Mouse (Mus musculus): ENCODE measurements around the gene Naa35. TPM values are rescaled to one million over a fixed set of nuclear protein-coding genes. Genes with fewer than 3 reads are reported as not detected.
A peak's percentile ranks its signal among the peaks of the same experiment; 100 is the strongest.

Naa35 gene
- polyA plus RNA-seq, 1 experiment from 2014 or later, result 73.0 TPM

DNA sequence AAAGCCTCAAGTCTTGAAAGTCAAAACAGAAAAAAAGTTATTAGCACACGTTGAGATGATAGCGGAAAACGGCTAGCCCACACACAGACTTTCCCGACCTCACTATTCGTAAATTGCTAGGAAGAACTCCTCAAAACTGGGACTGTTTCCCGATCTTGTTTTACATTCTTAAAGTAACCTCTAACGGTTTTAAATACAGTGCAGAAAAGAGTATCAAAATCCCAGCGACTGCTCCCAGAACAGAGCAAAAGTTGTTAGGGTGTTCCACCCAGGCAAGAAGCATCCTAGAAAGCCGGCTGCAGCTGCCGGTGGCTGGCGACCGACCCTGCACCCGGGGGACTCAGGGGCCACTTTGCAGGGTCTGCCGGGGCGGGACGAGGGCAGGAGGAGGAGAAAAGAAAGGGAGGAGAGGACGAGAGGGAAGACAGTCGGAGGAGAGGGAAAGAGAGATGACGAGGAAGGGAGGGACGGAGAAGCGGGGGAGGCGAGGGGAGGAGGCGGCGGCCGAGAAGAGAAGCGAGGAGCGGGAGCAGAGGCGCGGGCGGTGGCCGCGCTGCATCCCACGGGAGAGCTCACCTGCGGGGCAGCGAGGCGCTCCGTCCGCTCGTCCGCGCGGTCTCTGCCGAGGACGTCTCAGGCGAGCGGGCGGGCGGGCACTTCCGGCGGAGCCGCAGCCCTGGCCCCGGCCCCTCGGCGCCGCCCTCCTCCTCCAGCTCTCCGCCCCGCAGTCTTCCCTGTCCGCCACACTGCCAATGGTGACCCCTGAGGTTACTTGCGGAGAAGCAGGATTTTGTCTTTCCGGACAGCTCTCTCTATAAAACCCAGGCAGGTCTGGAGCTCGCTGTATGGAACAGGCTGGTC, 90.3 kb downstream of the Naa35 start, which contains the start of gene Golm1:
Gene Golm1, minus strand, starts transcription at position 661 of the 861 bp plus-strand sequence.
- Histone ChIP-seq H3K4me3 (replicated peaks; ENCODE audit: low read length) (peak within 1 kb of the TSS; percentile 68), H3K36me3 (ENCODE audit: control insufficient read depth, insufficient read depth, low read length) (no peaks in the 10 kb centered on the region), H3K27me3 (ENCODE audit: control insufficient read depth, insufficient read depth, low read length) (no peaks in the 10 kb centered on the region), H3K27ac (ENCODE audit: low read length) (peak within 1 kb of the TSS; percentile 78), H3K9ac (ENCODE audit: low read length) (peak within 1 kb of the TSS; percentile 80), H3K4me2 (ENCODE audit: low read depth, low read length) (peak within 1 kb of the TSS; percentile 56), H3K4me1 (ENCODE audit: control insufficient read depth, insufficient read depth, low read length) (peaks cover 11% of the 10 kb centered on the region), H3K9me3 (replicated peaks; ENCODE audit: control insufficient read depth, low read length) (no peaks in the 10 kb centered on the region)
- under 1% methylated on average over 42 of the region's 61 CpGs for WGBS
- ATAC-seq (ENCODE audit: insufficient read depth, low FRiP score), result peak; percentile 89

GRCm38 (mm10) chr13:59676316-59677229, 91.5 kb downstream of the Naa35 start:
- no peak for ATAC-seq (ENCODE audit: insufficient read depth, low FRiP score)
- Histone ChIP-seq H3K4me2 (ENCODE audit: low read depth, low read length) (no peak overlapping the region), H3K27ac (ENCODE audit: low read length) (no peak overlapping the region), H3K27me3 (ENCODE audit: control insufficient read depth, insufficient read depth, low read length) (no peaks in the 10 kb centered on the region), H3K4me3 (replicated peaks; ENCODE audit: low read length) (no peak overlapping the region), H3K4me1 (ENCODE audit: control insufficient read depth, insufficient read depth, low read length) (peaks cover 11% of the 10 kb centered on the region), H3K9me3 (replicated peaks; ENCODE audit: control insufficient read depth, low read length) (no peaks in the 10 kb centered on the region), H3K9ac (ENCODE audit: low read length) (no peak overlapping the region), H3K36me3 (ENCODE audit: control insufficient read depth, insufficient read depth, low read length) (no peaks in the 10 kb centered on the region)
- 70% methylated on average over 12 of the region's 12 CpGs for WGBS

DNA sequence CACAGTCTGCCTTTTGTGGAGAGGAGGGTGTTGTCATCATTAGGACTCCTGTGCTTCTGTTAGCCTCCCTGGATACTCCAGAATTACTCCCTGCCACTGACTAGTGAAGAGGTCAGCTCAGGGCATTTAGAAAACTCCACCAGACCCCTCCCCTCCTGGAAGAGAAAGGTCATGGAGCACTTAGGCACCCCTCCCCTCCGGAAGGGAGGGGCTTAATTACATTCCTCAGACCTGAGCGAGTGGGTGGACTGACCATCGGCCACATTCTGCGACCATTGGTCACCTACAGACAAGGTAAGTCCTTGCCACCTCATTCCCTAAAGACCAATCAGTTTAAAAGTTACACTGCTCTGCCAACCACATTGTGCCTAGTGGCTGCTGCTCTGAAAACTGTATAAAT, 94.2 kb downstream of the Naa35 start:
- Histone ChIP-seq H3K27ac (ENCODE audit: low read length) (no peak overlapping the region), H3K36me3 (ENCODE audit: control insufficient read depth, insufficient read depth, low read length) (no peaks in the 10 kb centered on the region), H3K4me1 (ENCODE audit: control insufficient read depth, insufficient read depth, low read length) (peaks cover under 1% of the 10 kb centered on the region; the same call in 1 of the 2 replicates), H3K4me3 (replicated peaks; ENCODE audit: low read length) (no peak overlapping the region), H3K9ac (ENCODE audit: low read length) (no peak overlapping the region), H3K9me3 (replicated peaks; ENCODE audit: control insufficient read depth, low read length) (no peaks in the 10 kb centered on the region), H3K27me3 (ENCODE audit: control insufficient read depth, insufficient read depth, low read length) (no peaks in the 10 kb centered on the region), H3K4me2 (ENCODE audit: low read depth, low read length) (no peak overlapping the region)
- ATAC-seq (ENCODE audit: insufficient read depth, low FRiP score), result no peak
- WGBS, result 34% methylated on average over 4 of the region's 4 CpGs

GRCm38 (mm10) chr13:59679908-59680307, 94.8 kb downstream of the Naa35 start:
- no peak overlapping the region for H3K27ac ChIP-seq (ENCODE audit: low read length)
- H3K27me3 ChIP-seq (ENCODE audit: control insufficient read depth, insufficient read depth, low read length), result no peaks in the 10 kb centered on the region
- WGBS, result 59% methylated on average over 4 of the region's 4 CpGs
- no peaks in the 10 kb centered on the region for H3K4me1 ChIP-seq (ENCODE audit: control insufficient read depth, insufficient read depth, low read length)
- no peak overlapping the region for H3K9ac ChIP-seq (ENCODE audit: low read length)
- no peak overlapping the region for H3K4me3 ChIP-seq (replicated peaks; ENCODE audit: low read length)
- no peaks in the 10 kb centered on the region for H3K9me3 ChIP-seq (replicated peaks; ENCODE audit: control insufficient read depth, low read length)
- H3K4me2 ChIP-seq (ENCODE audit: low read depth, low read length), result no peak overlapping the region
- ATAC-seq (ENCODE audit: insufficient read depth, low FRiP score), result no peak
- H3K36me3 ChIP-seq (ENCODE audit: control insufficient read depth, insufficient read depth, low read length), result no peaks in the 10 kb centered on the region

- H3K4me1 ChIP-seq (ENCODE audit: control insufficient read depth, insufficient read depth, low read length), result no peaks in the 10 kb centered on the region
- H3K4me3 ChIP-seq (replicated peaks; ENCODE audit: low read length), result no peak overlapping the region
- no peak overlapping the region for H3K9ac ChIP-seq (ENCODE audit: low read length)
- ATAC-seq (ENCODE audit: insufficient read depth, low FRiP score), result no peak
- H3K36me3 ChIP-seq (ENCODE audit: control insufficient read depth, insufficient read depth, low read length), result no peaks in the 10 kb centered on the region
- H3K27ac ChIP-seq (ENCODE audit: low read length), result no peak overlapping the region
- H3K27me3 ChIP-seq (ENCODE audit: control insufficient read depth, insufficient read depth, low read length), result no peaks in the 10 kb centered on the region
- H3K9me3 ChIP-seq (replicated peaks; ENCODE audit: control insufficient read depth, low read length), result no peaks in the 10 kb centered on the region
- H3K4me2 ChIP-seq (ENCODE audit: low read depth, low read length), result no peak overlapping the region
- 15% methylated on average over 7 of the region's 7 CpGs for WGBS
Observed at GRCm38 (mm10) chr13:59682629-59683028, 97.6 kb downstream of the Naa35 start.

DNA sequence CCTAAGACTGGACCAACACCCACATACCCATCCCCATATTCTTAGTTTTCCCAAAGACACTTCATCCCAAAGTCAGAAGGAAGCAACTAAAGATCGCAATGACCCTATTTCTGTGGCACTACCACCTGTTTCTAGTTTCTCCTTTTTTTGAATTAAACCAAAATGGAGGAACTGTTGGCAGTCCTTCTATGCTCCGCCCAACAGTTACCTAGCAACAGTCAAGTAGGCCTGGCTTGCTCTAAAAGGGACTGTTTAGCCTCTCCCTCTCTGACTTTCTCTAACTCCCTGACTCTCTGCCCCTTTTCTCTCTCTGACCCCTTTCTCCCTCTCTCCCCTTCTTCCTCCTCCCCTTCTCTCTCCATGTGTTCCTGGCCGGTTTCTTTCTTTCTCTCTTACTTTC, 100.2 kb downstream of the Naa35 start:
- Histone ChIP-seq H3K27ac (ENCODE audit: low read length) (no peak overlapping the region), H3K4me1 (ENCODE audit: control insufficient read depth, insufficient read depth, low read length) (no peaks in the 10 kb centered on the region), H3K4me2 (ENCODE audit: low read depth, low read length) (no peak overlapping the region), H3K27me3 (ENCODE audit: control insufficient read depth, insufficient read depth, low read length) (no peaks in the 10 kb centered on the region), H3K9me3 (replicated peaks; ENCODE audit: control insufficient read depth, low read length) (no peaks in the 10 kb centered on the region), H3K9ac (ENCODE audit: low read length) (no peak overlapping the region), H3K36me3 (ENCODE audit: control insufficient read depth, insufficient read depth, low read length) (no peaks in the 10 kb centered on the region), H3K4me3 (replicated peaks; ENCODE audit: low read length) (no peak overlapping the region)
- no peak for ATAC-seq (ENCODE audit: insufficient read depth, low FRiP score)
- 81% methylated on average over 3 of the region's 3 CpGs for WGBS

Other genes with a start within 250 kb of the Naa35 start
- 17.4 and 18.1 TPM in 2 replicates for gene Agtpbp1, start within 50 bp of the Naa35 start, polyA plus RNA-seq (2015; fragmentation: Nextera tagmentation; extraction: Ambion mirVana)
- 89.8 and 108 TPM in 2 replicates for gene Golm1, start 90.6 kb downstream of the Naa35 start, polyA plus RNA-seq (2015; fragmentation: Nextera tagmentation; extraction: Ambion mirVana)
- gene 4921517D22Rik, start 108.8 kb downstream of the Naa35 start, polyA plus RNA-seq (2015; fragmentation: Nextera tagmentation; extraction: Ambion mirVana), result not detected in 2 replicates
- not detected in 2 replicates for gene Spata31d1a, start 125.1 kb downstream of the Naa35 start, polyA plus RNA-seq (2015; fragmentation: Nextera tagmentation; extraction: Ambion mirVana)
- not detected in 2 replicates for gene Spata31d1b, start 127.0 kb downstream of the Naa35 start, polyA plus RNA-seq (2015; fragmentation: Nextera tagmentation; extraction: Ambion mirVana)
- not detected in 2 replicates for gene Spata31d1d, start 146.5 kb downstream of the Naa35 start, polyA plus RNA-seq (2015; fragmentation: Nextera tagmentation; extraction: Ambion mirVana)
- gene 1700014D04Rik, start 161.5 kb downstream of the Naa35 start, polyA plus RNA-seq (2015; fragmentation: Nextera tagmentation; extraction: Ambion mirVana), result 0.10 TPM in 1 of 2 replicates, not detected in the other
- 122 and 134 TPM in 2 replicates for gene Isca1, start 184.6 kb downstream of the Naa35 start, polyA plus RNA-seq (2015; fragmentation: Nextera tagmentation; extraction: Ambion mirVana)
- not detected in 2 replicates for gene Gm49354, start 197.0 kb downstream of the Naa35 start, polyA plus RNA-seq (2015; fragmentation: Nextera tagmentation; extraction: Ambion mirVana)
- gene Tut7, start 237.9 kb downstream of the Naa35 start, polyA plus RNA-seq (2015; fragmentation: Nextera tagmentation; extraction: Ambion mirVana), result 52.4 and 52.9 TPM in 2 replicates

Measured in stomach, embryonic 16.5 days (tissue).